Mouse (Mus musculus): ENCODE measurements around the gene Ppp4c.

Ppp4c gene

DNA sequence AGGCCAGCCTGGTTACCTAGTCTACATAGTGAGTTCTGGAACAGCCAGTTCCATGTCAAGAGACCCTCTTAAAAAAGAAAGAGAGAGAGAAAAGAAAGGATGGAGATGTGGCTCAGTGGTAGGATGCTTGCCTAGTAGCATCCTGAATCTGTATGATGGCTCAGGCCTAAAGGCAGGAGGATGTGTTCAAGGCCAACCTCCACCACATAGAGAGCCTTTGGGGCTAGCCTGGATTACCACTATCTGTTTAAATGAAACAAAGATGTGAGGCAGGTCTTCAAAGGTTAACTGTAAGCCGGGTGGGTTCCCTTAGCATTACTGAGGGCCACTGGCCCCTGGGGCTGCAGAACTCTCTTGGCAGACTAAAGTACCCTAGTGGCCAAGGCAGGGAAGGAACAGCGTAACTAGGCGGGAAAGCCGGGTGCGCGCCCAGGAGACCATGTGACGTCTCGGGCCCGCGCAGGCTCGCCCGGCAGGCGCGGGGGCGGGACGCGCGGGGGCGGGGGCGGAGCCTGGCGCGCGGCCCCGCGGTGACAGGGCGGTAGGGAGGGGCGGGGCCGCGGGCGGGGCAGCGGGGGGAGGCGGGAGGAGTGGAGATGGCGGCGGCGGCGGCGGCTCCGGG lies 33.1 kb downstream of the Ppp4c start, which contains the start of gene Mapk3:
Gene Mapk3 (plus strand): TSS at position 552 of the 622 bp plus-strand sequence.
- peak; percentile 73 to 84 for DNase-seq (ENCODE audit: low read depth in 1 of 2, low spot score in 2 of 2)

DNA sequence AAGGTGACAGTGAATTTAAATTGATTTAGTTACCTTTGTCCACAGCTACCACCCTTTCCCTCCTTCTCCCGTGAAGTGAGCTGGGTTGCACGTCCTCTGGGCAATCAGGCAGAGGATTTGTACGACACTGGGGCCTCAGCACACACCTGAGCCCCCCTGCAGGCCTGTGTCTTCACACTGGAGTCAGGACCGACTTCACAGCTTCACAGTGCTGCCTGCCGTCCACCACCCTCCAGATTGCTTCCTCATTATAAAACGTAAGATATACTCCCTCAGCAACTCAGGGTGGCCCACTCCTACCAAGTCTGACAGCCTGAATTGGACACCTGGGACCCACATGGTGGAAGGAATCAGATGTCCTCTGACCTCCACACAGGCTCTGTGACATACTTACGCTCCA lies 33.8 kb downstream of the Ppp4c start:
- no peak for DNase-seq (ENCODE audit: low read depth in 1 of 2, low spot score in 2 of 2)

DNA sequence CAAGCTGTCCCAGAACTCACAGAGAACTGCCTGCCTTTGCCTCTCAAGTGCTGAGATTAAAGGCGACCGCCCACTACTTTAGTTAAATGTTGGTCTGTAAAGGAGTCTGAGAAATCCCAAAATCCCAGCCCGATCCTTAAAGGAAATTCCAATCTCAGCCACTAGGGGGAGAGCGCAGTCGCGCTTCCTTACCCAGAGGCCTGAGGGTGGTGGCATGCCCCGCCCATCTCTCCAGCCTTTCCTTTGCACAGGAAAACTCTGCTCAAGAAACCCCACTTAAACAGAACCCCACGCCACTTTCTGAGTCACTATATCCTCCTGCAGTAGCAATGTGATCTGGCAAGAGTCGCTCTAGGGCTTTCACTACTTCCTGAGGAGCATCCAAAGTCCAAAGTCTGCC lies 37.4 kb downstream of the Ppp4c start:
- peak in 1 of 2 experiments; percentile 41 for DNase-seq (ENCODE audit: low read depth in 1 of 2, low spot score in 2 of 2)

- no peak for DNase-seq (ENCODE audit: low read depth in 1 of 2, low spot score in 2 of 2)
Observed at GRCm38 (mm10) chr7:126749582-126750343, 42.5 kb downstream of the Ppp4c start.

DNA sequence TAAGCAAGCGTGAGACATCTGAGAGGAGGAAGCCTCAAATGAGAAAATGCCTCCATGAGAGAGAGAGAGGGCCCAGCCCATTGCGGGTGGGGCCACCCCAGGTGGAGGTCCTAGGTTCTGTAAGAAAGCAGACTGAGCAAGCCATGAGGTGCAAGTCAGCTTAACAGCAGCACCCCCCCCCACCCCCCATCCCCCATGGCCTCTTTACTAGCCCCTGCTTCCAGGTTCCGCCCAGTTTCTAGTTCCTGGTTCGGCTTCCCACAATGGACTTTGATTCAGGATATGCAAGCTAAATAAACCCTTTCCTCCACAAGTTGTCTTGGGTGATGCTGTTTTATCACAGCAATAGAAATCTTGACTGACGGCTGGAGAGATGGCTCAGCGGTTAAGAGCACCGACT lies 43.5 kb downstream of the Ppp4c start:
- DNase-seq (ENCODE audit: low read depth in 1 of 2, low spot score in 2 of 2): no peak

DNA sequence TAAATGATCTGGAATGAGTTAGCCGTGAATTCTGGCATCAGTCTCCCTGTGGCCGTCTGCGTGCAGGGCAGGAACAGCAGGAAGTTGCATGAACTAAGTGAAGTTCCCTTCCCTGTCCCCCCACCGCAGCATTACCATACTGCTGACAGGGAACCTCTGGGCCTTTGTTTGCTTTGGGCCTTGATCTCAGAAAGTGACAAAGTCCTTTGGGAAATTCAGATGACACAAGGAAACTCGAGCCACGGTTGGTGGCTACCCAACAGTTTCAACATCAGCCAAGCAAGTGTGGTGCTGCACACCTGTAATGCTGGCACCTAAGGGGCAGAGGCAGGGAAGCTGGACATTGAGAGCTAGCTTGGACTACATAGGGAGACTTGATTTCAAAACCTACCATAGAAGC lies 45.5 kb downstream of the Ppp4c start:
- DNase-seq (ENCODE audit: low read depth in 1 of 2, low spot score in 2 of 2): peak in 1 of 2 experiments; percentile 57

- DNase-seq (ENCODE audit: low read depth in 1 of 2, low spot score in 2 of 2): peak; percentile 61 to 70
Observed at GRCm38 (mm10) chr7:126746066-126746465, 46.2 kb downstream of the Ppp4c start.

DNA sequence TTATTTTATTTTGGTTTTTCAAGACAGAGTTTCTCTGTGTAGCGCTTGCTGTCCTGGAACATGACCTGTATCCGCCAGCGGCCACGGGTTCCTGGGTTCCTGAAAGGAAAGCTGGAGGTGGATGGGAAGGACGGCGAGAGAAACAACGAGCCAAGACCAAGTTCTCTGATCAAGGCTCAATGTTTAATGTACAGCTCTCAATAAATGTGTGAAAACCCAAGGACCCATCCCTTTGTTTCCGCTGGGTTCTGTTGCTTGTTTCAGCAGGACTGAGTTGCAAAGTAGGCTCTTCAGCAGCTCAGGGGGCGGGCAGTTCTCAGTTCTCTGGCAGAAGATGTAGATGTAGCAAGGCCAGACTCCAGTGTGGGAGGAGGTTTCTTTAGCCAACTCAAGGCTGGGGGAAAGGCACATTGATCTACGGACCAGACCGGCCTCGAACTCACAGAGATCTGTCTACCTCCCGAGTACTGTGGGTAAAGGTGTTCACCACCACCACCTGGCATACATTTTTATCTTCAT lies 50.3 kb downstream of the Ppp4c start:
- DNase-seq (ENCODE audit: low read depth in 1 of 2, low spot score in 2 of 2): no peak

GRCm38 (mm10) chr7:126741452-126741851 lies 50.8 kb downstream of the Ppp4c start:
- DNase-seq (ENCODE audit: low read depth in 1 of 2, low spot score in 2 of 2): no peak

- DNase-seq (ENCODE audit: low read depth in 1 of 2, low spot score in 2 of 2): no peak
Observed at GRCm38 (mm10) chr7:126740977-126741376, 51.3 kb downstream of the Ppp4c start.

- no peak for DNase-seq (ENCODE audit: low read depth in 1 of 2, low spot score in 2 of 2)
Observed at GRCm38 (mm10) chr7:126740132-126740735, 52.1 kb downstream of the Ppp4c start.

GRCm38 (mm10) chr7:126739551-126739950 lies 52.7 kb downstream of the Ppp4c start:
- no peak for DNase-seq (ENCODE audit: low read depth in 1 of 2, low spot score in 2 of 2)

DNA sequence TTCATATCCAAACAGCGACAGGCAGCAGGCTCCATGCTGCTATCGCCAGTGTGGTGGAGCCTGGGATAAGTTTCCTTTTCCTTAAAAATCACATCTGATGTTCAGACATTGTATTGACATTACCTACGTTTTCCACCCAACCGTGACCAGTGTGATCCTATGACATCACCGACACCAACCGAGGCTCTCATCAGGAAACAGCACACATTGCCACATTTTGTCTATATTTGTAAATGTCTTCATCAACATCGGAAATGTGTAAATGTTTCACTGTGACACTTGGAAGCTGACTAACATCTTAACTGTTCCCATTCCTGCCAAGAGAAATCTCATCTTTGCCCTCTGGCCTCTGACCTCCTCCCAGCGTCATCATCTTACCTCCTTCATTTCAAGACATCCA lies 56.2 kb downstream of the Ppp4c start:
- DNase-seq (ENCODE audit: low read depth in 1 of 2, low spot score in 2 of 2): no peak
